Mouse (Mus musculus): ENCODE data around the gene Mycbp2.

Gene Mycbp2

DNA sequence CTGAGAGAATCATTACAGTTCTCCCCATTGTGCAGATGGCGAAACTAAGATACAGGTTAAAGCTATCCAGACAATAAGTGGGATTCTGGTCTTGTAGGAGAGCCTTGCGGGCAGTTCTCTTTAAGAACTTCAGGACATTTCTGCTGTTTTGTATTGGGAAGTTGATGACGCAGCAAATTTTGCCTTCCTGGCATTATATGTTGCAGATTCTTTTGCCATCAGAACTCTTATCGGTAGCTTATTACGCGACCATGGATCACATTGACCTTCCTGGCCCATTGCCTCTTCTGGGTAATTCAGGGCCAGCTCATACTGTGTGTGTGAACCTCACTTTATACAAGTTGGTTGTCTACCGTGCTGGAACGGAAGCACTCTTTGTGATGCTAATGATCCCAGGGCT is 272.8 kb downstream of the Mycbp2 start:
- in situ Hi-C loops (cut with MboI, MseI): no loop called here

DNA sequence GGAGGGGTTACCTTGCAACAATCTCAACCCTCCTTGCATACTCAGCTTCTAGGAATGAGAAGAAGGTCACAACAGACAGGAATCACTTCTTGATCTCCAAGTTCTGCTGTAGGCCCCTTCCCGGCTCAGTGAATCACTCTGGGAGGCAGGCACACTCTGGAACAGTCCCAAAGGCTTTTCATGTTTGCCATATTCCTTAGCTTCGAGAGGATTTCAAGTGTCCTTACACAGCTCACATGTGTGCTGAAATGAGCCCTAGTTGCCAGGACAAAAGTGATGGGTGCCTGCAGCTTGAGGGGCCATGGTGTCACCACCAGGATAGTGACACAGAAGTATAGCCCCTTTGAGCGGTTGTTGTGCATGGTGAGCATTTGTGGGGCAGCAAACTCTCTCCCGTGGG is 273.9 kb downstream of the Mycbp2 start:
- in situ Hi-C loops (cut with MboI, MseI): no loop called here

DNA sequence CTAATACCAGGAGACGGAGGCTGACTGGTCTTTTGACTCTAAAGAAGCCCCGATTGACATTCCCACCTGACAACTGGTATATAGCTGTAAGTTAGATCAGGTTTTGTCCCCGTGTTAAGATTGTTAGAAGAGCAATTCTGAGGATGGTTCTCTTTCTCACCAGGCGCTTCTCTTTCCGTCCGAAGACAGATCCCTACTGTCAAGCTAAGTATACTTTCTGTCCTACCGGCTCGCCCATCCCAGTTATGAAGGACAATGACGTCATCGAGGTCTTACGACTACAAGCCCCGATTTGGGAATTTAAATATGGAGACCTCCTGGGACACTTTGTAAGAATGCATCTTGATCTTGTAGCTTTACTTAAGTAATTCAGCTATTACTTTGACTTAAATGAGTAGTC is 275.1 kb downstream of the Mycbp2 start:
- in situ Hi-C loops (cut with MboI, MseI): no loop called here

DNA sequence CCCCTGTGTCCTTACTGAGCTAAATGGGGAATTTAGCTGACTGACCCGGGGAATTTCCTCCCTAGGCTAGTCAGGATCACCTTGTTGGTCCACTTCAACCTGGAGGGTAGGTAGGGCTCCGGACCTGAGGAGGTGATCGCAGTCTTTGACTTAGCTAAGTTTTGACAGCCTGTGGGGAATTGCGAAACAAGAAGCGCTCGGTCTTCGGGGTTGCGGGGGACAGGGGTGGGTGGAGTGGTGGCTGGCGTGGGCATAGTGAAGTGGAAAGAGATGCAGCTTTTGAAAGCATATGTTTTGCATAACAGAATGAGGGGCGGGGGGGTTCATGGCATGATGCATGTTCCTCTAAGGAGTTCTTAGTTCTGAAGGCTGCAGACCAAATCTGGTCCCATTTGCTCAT is 275.8 kb downstream of the Mycbp2 start:
- in situ Hi-C loops (cut with MboI, MseI): no loop called here

DNA sequence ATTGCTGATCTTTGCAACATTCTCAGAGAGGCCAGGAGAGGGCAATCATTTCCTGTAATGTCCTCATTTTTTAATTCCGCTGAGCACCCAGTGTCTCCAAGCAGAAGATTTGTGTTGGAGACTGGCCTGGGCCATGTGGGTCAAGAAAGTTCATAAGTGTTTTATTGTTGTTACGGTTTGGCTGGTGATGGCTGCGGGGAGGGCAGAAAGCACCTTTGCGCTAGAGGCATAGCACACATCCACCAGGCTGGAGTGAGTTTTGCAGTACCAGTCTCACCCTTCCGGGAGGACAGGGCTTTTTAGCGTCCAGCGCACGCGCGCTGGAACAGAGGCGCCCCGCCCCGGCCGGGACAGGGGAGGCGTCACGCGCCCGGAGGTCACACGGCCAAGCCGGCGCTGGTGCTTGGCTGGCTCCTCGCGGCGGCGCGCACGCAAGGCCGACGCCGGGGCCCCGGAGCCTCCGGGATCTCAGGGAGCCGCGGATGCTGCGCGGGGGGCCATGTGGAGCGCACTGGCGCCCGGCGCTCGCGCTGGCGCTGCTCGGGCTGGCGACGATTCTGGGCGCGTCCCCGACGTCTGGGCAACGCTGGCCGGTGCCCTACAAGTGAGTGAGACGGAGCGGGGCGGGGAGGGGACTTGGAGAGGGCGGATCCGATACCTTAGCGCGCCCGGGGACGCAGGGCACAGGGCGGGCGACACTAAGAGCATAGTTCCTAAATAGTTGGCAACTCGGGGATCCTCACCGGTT is 276.6 kb downstream of the Mycbp2 start, which contains the start of gene Cln5:
Gene Cln5 (plus strand): TSS at position 353 of the 748 bp plus-strand sequence.
- in situ Hi-C loops (cut with MboI, MseI): no loop called here

DNA sequence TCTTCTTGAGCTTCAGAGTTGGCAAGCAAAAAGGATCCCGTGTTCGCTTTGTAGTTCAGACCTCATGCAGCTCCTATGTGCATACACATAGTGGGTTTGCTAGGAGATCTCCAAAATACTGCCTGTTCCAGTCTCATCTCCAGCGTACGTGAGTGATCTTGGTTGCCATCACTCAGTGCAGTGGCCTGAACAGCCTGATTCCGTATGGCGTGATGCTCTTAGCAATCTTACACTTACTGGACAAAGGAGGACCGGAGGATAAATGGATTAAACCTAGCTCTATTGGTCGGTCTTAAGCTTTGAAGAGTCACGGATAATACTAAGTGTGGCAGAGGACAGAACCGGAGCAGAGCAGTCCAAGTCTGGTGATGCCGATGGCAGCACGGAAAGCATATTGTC is 277.1 kb downstream of the Mycbp2 start:
- in situ Hi-C loops (cut with MboI, MseI): no loop called here

DNA sequence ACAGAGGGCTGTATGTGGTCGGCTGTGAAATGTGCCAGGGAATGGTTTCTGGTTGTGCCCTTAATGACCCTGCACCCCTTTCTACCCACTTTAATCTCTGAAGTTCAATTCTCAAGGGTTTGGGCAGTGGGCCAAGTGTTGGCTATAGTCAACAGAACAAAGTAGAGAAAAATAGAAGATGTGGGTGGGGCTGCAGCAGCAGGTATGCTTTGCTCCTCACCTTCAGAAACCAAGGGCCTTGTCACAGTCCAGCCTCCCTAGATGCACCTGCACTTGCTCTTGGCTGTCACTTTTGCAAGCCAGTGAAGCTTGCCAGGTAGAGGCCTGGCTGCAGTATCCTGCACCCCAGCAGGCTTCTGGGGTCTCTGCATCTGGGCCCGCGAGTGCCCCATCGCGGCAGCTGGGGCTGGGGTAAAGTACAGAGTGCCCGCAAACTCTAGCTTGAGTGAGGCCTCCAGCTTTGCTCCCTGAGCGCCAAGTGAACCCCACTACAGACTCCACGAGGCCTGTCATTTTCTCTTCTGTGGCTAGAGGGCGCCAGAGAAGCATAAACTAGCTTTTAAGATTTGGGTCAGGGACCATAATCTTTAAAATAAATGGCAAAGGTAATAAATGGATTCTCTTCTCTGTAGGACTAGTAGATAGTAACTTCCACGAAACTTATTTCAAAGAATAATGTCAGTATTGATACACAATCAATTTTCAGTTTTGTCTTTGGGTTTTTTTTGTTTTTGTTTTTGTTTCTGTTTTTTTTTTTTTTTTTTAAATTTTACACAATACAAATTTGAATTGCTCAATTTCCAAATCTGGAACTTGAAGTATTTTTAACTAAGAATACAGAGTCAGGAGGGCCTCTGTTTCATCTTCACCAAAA is 281.1 kb downstream of the Mycbp2 start:
- in situ Hi-C loops (cut with MboI, MseI): no loop called here
